Mouse (Mus musculus): ENCODE measurements around the gene Hs6st3. TPM values are rescaled to one million over a fixed set of nuclear protein-coding genes. Genes with fewer than 3 reads are reported as not detected.

The Hs6st3 gene
- polyA plus RNA-seq, 1 experiment from 2014 or later: 0.11 TPM

- DNase-seq (ENCODE audit: low spot score) (no peak), ATAC-seq (ENCODE audit: low FRiP score, low TSS enrichment) (no peak)
- H3K4me2 ChIP-seq (replicated peaks; ENCODE audit: low read depth): no peak overlapping the region
- H3K9me3 ChIP-seq (ENCODE audit: control insufficient read depth, low read length): no peaks in the 10 kb centered on the region
- H3K36me3 ChIP-seq (ENCODE audit: control insufficient read depth, insufficient read depth, low read length): no peaks in the 10 kb centered on the region
- H3K4me3 ChIP-seq (ENCODE audit: low read depth, low read length): no peak overlapping the region
- H3K27me3 ChIP-seq (ENCODE audit: control insufficient read depth, insufficient read depth, low read length): no peaks in the 10 kb centered on the region
- 71% methylated on average over 11 of the region's 11 CpGs for WGBS
- H3K27ac ChIP-seq (replicated peaks): no peak overlapping the region
- no peak overlapping the region for H3K9ac ChIP-seq (ENCODE audit: low read length)
- no peak for TF ChIP-seq CTCF (IDR thresholded peaks at IDR 0.05; ENCODE audit: low read depth)
- TF ChIP-seq EP300 (optimal IDR thresholded peaks at IDR 0.05): no peak
- no peaks in the 10 kb centered on the region for H3K4me1 ChIP-seq (replicated peaks; ENCODE audit: control insufficient read depth, insufficient read depth)
These were observed 271.4 kb downstream of the Hs6st3 start for GRCm38 (mm10) chr14:119409334-119410050.

- no peak overlapping the region for H3K9ac ChIP-seq (ENCODE audit: low read length)
- H3K4me2 ChIP-seq (replicated peaks; ENCODE audit: low read depth): no peak overlapping the region
- H3K4me1 ChIP-seq (replicated peaks; ENCODE audit: control insufficient read depth, insufficient read depth): no peaks in the 10 kb centered on the region
- no peaks in the 10 kb centered on the region for H3K27me3 ChIP-seq (ENCODE audit: control insufficient read depth, insufficient read depth, low read length)
- no peaks in the 10 kb centered on the region for H3K36me3 ChIP-seq (ENCODE audit: control insufficient read depth, insufficient read depth, low read length)
- no peaks in the 10 kb centered on the region for H3K9me3 ChIP-seq (ENCODE audit: control insufficient read depth, low read length)
- H3K27ac ChIP-seq (replicated peaks): no peak overlapping the region
- ATAC-seq (ENCODE audit: low FRiP score, low TSS enrichment) (no peak), DNase-seq (ENCODE audit: low spot score) (no peak)
- no peak overlapping the region for H3K4me3 ChIP-seq (ENCODE audit: low read depth, low read length)
- WGBS: 90% methylated on average over 5 of the region's 5 CpGs
- TF ChIP-seq CTCF (IDR thresholded peaks at IDR 0.05; ENCODE audit: low read depth) (no peak), EP300 (optimal IDR thresholded peaks at IDR 0.05) (no peak)
These were observed 284.8 kb downstream of the Hs6st3 start for GRCm38 (mm10) chr14:119422894-119423293.

GRCm38 (mm10) chr14:119450471-119450870 lies 312.3 kb downstream of the Hs6st3 start:
- no peaks in the 10 kb centered on the region for H3K4me1 ChIP-seq (replicated peaks; ENCODE audit: control insufficient read depth, insufficient read depth)
- no peak for TF ChIP-seq EP300 (optimal IDR thresholded peaks at IDR 0.05)
- TF ChIP-seq CTCF (IDR thresholded peaks at IDR 0.05; ENCODE audit: low read depth): no peak
- 31% methylated on average over 4 of the region's 4 CpGs for WGBS
- H3K27me3 ChIP-seq (ENCODE audit: control insufficient read depth, insufficient read depth, low read length): no peaks in the 10 kb centered on the region
- H3K36me3 ChIP-seq (ENCODE audit: control insufficient read depth, insufficient read depth, low read length): no peaks in the 10 kb centered on the region
- no peak overlapping the region for H3K27ac ChIP-seq (replicated peaks)
- ATAC-seq (ENCODE audit: low FRiP score, low TSS enrichment): no peak
- no peak overlapping the region for H3K4me2 ChIP-seq (replicated peaks; ENCODE audit: low read depth)
- H3K9ac ChIP-seq (ENCODE audit: low read length): no peak overlapping the region
- H3K4me3 ChIP-seq (ENCODE audit: low read depth, low read length): no peak overlapping the region
- no peak for DNase-seq (ENCODE audit: low spot score)
- H3K9me3 ChIP-seq (ENCODE audit: control insufficient read depth, low read length): no peaks in the 10 kb centered on the region

GRCm38 (mm10) chr14:119451594-119451993 lies 313.5 kb downstream of the Hs6st3 start:
- no peak overlapping the region for H3K4me2 ChIP-seq (replicated peaks; ENCODE audit: low read depth)
- H3K4me3 ChIP-seq (ENCODE audit: low read depth, low read length): no peak overlapping the region
- no peaks in the 10 kb centered on the region for H3K36me3 ChIP-seq (ENCODE audit: control insufficient read depth, insufficient read depth, low read length)
- no peak overlapping the region for H3K9ac ChIP-seq (ENCODE audit: low read length)
- no peak overlapping the region for H3K27ac ChIP-seq (replicated peaks)
- H3K4me1 ChIP-seq (replicated peaks; ENCODE audit: control insufficient read depth, insufficient read depth): no peaks in the 10 kb centered on the region
- H3K27me3 ChIP-seq (ENCODE audit: control insufficient read depth, insufficient read depth, low read length): no peaks in the 10 kb centered on the region
- no peaks in the 10 kb centered on the region for H3K9me3 ChIP-seq (ENCODE audit: control insufficient read depth, low read length)
- TF ChIP-seq CTCF (IDR thresholded peaks at IDR 0.05; ENCODE audit: low read depth): no peak
- TF ChIP-seq EP300 (optimal IDR thresholded peaks at IDR 0.05): no peak
- DNase-seq (ENCODE audit: low spot score) (no peak), ATAC-seq (ENCODE audit: low FRiP score, low TSS enrichment) (no peak)

GRCm38 (mm10) chr14:119452382-119452781 lies 314.2 kb downstream of the Hs6st3 start:
- no peak for ATAC-seq (ENCODE audit: low FRiP score, low TSS enrichment)
- no peak for DNase-seq (ENCODE audit: low spot score)
- Histone ChIP-seq H3K4me3 (ENCODE audit: low read depth, low read length) (no peak overlapping the region), H3K9me3 (ENCODE audit: control insufficient read depth, low read length) (no peaks in the 10 kb centered on the region), H3K9ac (ENCODE audit: low read length) (no peak overlapping the region), H3K27me3 (ENCODE audit: control insufficient read depth, insufficient read depth, low read length) (no peaks in the 10 kb centered on the region), H3K4me1 (replicated peaks; ENCODE audit: control insufficient read depth, insufficient read depth) (no peaks in the 10 kb centered on the region), H3K4me2 (replicated peaks; ENCODE audit: low read depth) (no peak overlapping the region), H3K36me3 (ENCODE audit: control insufficient read depth, insufficient read depth, low read length) (no peaks in the 10 kb centered on the region), H3K27ac (replicated peaks) (no peak overlapping the region)
- no peak for TF ChIP-seq EP300 (optimal IDR thresholded peaks at IDR 0.05)
- TF ChIP-seq CTCF (IDR thresholded peaks at IDR 0.05; ENCODE audit: low read depth): no peak

- H3K4me1 ChIP-seq (replicated peaks; ENCODE audit: control insufficient read depth, insufficient read depth): no peaks in the 10 kb centered on the region
- WGBS: 82% methylated on average over 3 of the region's 3 CpGs
- H3K4me3 ChIP-seq (ENCODE audit: low read depth, low read length): no peak overlapping the region
- ATAC-seq (ENCODE audit: low FRiP score, low TSS enrichment) (no peak), DNase-seq (ENCODE audit: low spot score) (no peak)
- no peak for TF ChIP-seq EP300 (optimal IDR thresholded peaks at IDR 0.05)
- H3K9ac ChIP-seq (ENCODE audit: low read length): no peak overlapping the region
- H3K27me3 ChIP-seq (ENCODE audit: control insufficient read depth, insufficient read depth, low read length): no peaks in the 10 kb centered on the region
- H3K27ac ChIP-seq (replicated peaks): no peak overlapping the region
- no peaks in the 10 kb centered on the region for H3K9me3 ChIP-seq (ENCODE audit: control insufficient read depth, low read length)
- H3K36me3 ChIP-seq (ENCODE audit: control insufficient read depth, insufficient read depth, low read length): no peaks in the 10 kb centered on the region
- H3K4me2 ChIP-seq (replicated peaks; ENCODE audit: low read depth): no peak overlapping the region
These were observed 314.7 kb downstream of the Hs6st3 start for GRCm38 (mm10) chr14:119452797-119453196.
